Mouse (Mus musculus) liver, embryonic 12.5 days (tissue): ENCODE data around the gene Snd1. TPM values are rescaled to one million over a fixed set of nuclear protein-coding genes. Genes with fewer than 3 reads are reported as not detected.

Experiments used
- ATAC-seq: fragments of 200-750 bp; cut with Nextera tagmentation; 2 replicates; pipeline ENCODE4 v1.8.0; 2017; ENCODE audit warnings: moderate number of reproducible peaks, mild to moderate bottlenecking, moderate library complexity
- H3K27ac ChIP-seq: fragments of 300-500 bp; sonication (generic); 2 replicates; pipeline ENCODE4 v1.5.1; 2016; ENCODE audit warnings: mild to moderate bottlenecking
- H3K27me3 ChIP-seq: fragments of 300-500 bp; sonication (generic); replicated peaks from 2 replicates; pipeline ENCODE4 v1.6.1; 2016; ENCODE audit warnings: mild to moderate bottlenecking, moderate library complexity
- H3K36me3 ChIP-seq: fragments of 300-500 bp; sonication (generic); 2 replicates; pipeline ENCODE4 v1.6.1; 2016; ENCODE audit warnings: mild to moderate bottlenecking, moderate library complexity
- H3K4me1 ChIP-seq: fragments of 300-500 bp; sonication (generic); 2 replicates; pipeline ENCODE4 v1.6.1; 2016
- H3K4me2 ChIP-seq: fragments of 300-500 bp; sonication (generic); 2 replicates; pipeline ENCODE4 v1.6.1; 2016; ENCODE audit warnings: mild to moderate bottlenecking, moderate library complexity
- H3K4me3 ChIP-seq: fragments of 300-500 bp; sonication (generic); 2 replicates; pipeline ENCODE4 v1.5.1; 2016; ENCODE audit warnings: mild to moderate bottlenecking, moderate library complexity
- H3K9ac ChIP-seq: fragments of 300-500 bp; sonication (generic); 2 replicates; pipeline ENCODE4 v1.6.1; 2016; ENCODE audit warnings: mild to moderate bottlenecking, moderate library complexity
- H3K9me3 ChIP-seq: fragments of 300-500 bp; sonication (generic); replicated peaks from 2 replicates; pipeline ENCODE4 v1.6.1; 2016; ENCODE audit warnings: mild to moderate bottlenecking, moderate library complexity
- WGBS: fragments of 180-500 bp; shearing (Covaris S2); methylation state at CpG from one replicate; pipeline ENCODE4 v1.1.7; 2016; ENCODE audit not compliant: insufficient replicate concordance; 5-methylcytosine and 5-hydroxymethylcytosine counted together
- polyA plus RNA-seq: library from polyadenylated mRNA; unstranded; fragments of >200 nt; fragmentation: Nextera tagmentation; extraction: Ambion mirVana; gene quantifications from 2 replicates; pipeline ENCODE4 v1.2.1, GENCODE M21; 2016

The Snd1 gene
- polyA plus RNA-seq, 1 experiment from 2014 or later: 82.0 TPM

- Histone ChIP-seq H3K27me3 (no peaks in the 10 kb centered on the region), H3K4me1 (peaks cover 8% of the 10 kb centered on the region), H3K27ac (no peak overlapping the region), H3K36me3 (no peaks in the 10 kb centered on the region), H3K4me2 (no peak overlapping the region), H3K9me3 (no peaks in the 10 kb centered on the region), H3K9ac (no peak overlapping the region), H3K4me3 (no peak overlapping the region)
- 62% methylated on average over 4 of the region's 4 CpGs for WGBS
- ATAC-seq: no peak
Observed at GRCm38 (mm10) chr6:28842375-28843276, 367.7 kb downstream of the Snd1 start.

DNA sequence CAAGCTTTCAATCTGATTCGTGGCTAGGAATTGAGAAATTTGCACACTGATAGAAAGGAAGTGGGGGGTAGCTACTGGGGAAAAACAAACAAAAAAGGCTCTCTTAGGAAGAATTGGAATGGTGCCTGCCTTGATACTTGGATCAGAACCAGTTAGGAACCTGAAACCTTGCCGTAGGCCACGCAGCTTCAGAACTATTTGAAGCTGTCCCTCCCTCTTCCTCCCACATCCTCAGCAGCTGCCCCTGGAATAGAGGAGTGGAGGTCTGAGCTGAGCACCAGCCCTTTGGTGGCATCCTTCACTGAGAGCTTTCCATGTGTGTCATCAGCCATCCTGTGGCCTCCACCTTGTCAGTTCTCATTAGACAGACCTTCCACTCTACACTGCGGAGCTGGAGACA lies 370.7 kb downstream of the Snd1 start:
- Histone ChIP-seq H3K4me3 (no peak overlapping the region), H3K27ac (no peak overlapping the region), H3K36me3 (no peaks in the 10 kb centered on the region), H3K4me1 (peaks cover 23% of the 10 kb centered on the region), H3K9ac (no peak overlapping the region), H3K9me3 (no peaks in the 10 kb centered on the region), H3K27me3 (no peaks in the 10 kb centered on the region), H3K4me2 (no peak overlapping the region)
- no peak for ATAC-seq
- WGBS: 67% methylated on average over 4 of the region's 4 CpGs

DNA sequence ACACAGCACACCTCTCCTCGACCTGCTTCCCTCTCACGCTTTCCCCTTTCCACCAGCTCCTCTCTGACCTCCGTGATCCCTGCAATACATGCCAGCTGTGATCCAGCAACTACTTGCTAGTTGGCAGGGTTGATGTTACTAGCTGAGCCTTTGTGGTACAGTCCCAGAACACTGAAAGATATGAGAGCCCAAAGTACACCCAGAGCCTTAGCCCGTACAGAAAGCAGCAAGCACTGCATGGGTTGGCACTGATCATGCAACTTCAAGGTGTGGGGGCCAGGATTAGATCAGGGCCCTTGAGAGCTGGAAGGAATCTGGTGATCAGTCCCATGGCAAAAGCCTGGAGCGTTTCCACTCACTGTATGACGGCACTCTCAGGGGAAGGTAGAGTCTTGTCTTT lies 372.7 kb downstream of the Snd1 start:
- no peak for ATAC-seq
- no peak overlapping the region for H3K9ac ChIP-seq
- no peak overlapping the region for H3K4me3 ChIP-seq
- H3K4me2 ChIP-seq: no peak overlapping the region
- no peaks in the 10 kb centered on the region for H3K9me3 ChIP-seq
- no peaks in the 10 kb centered on the region for H3K27me3 ChIP-seq
- peaks cover 18% of the 10 kb centered on the region for H3K4me1 ChIP-seq
- H3K36me3 ChIP-seq: no peaks in the 10 kb centered on the region
- 77% methylated on average over 6 of the region's 6 CpGs for WGBS
- H3K27ac ChIP-seq: no peak overlapping the region

- Histone ChIP-seq H3K27ac (no peak overlapping the region), H3K4me2 (no peak overlapping the region), H3K9me3 (no peaks in the 10 kb centered on the region), H3K9ac (no peak overlapping the region), H3K27me3 (no peaks in the 10 kb centered on the region), H3K4me3 (no peak overlapping the region), H3K4me1 (peaks cover 14% of the 10 kb centered on the region), H3K36me3 (0 out of 2 replicates have a peak, but pooled peaks cover 2% of the 10 kb centered on the region)
- no peak for ATAC-seq
- WGBS: 77% methylated on average over 6 of the region's 6 CpGs
Observed at GRCm38 (mm10) chr6:28848285-28848794, 373.4 kb downstream of the Snd1 start.

GRCm38 (mm10) chr6:28848891-28849290 lies 374.0 kb downstream of the Snd1 start:
- 62% methylated on average over 9 of the region's 9 CpGs for WGBS
- no peak for ATAC-seq
- H3K9me3 ChIP-seq: no peaks in the 10 kb centered on the region
- no peak overlapping the region for H3K9ac ChIP-seq
- H3K27me3 ChIP-seq: no peaks in the 10 kb centered on the region
- peaks cover 14% of the 10 kb centered on the region for H3K4me1 ChIP-seq
- no peak overlapping the region for H3K27ac ChIP-seq
- no peak overlapping the region for H3K4me3 ChIP-seq
- 0 out of 2 replicates have a peak, but pooled peaks cover 4% of the 10 kb centered on the region for H3K36me3 ChIP-seq
- H3K4me2 ChIP-seq: no peak overlapping the region

GRCm38 (mm10) chr6:28849317-28849716 lies 374.4 kb downstream of the Snd1 start:
- Histone ChIP-seq H3K4me2 (no peak overlapping the region), H3K4me3 (no peak overlapping the region), H3K9me3 (no peaks in the 10 kb centered on the region), H3K4me1 (peaks cover 14% of the 10 kb centered on the region), H3K9ac (no peak overlapping the region), H3K27ac (no peak overlapping the region), H3K27me3 (no peaks in the 10 kb centered on the region), H3K36me3 (0 out of 2 replicates have a peak, but pooled peaks cover 4% of the 10 kb centered on the region)
- WGBS: 22% methylated on average over 3 of the region's 3 CpGs
- no peak for ATAC-seq

- 0 out of 2 replicates have a peak, but pooled peaks cover 4% of the 10 kb centered on the region for H3K36me3 ChIP-seq
- no peaks in the 10 kb centered on the region for H3K27me3 ChIP-seq
- no peak overlapping the region for H3K4me3 ChIP-seq
- no peaks in the 10 kb centered on the region for H3K9me3 ChIP-seq
- H3K4me2 ChIP-seq: no peak overlapping the region
- no peak for ATAC-seq
- H3K9ac ChIP-seq: no peak overlapping the region
- no peak overlapping the region for H3K27ac ChIP-seq
- H3K4me1 ChIP-seq: peaks cover 14% of the 10 kb centered on the region
- WGBS: 85% methylated on average over 9 of the region's 9 CpGs
Observed at GRCm38 (mm10) chr6:28850326-28850900, 375.5 kb downstream of the Snd1 start.

- Histone ChIP-seq H3K27ac (no peak overlapping the region), H3K4me2 (no peak overlapping the region), H3K4me3 (no peak overlapping the region), H3K9me3 (no peaks in the 10 kb centered on the region), H3K4me1 (peaks cover 28% of the 10 kb centered on the region), H3K9ac (no peak overlapping the region), H3K27me3 (no peaks in the 10 kb centered on the region), H3K36me3 (0 out of 2 replicates have a peak, but pooled peaks cover 4% of the 10 kb centered on the region)
- WGBS: 78% methylated on average over 7 of the region's 7 CpGs
- ATAC-seq: no peak
Observed at GRCm38 (mm10) chr6:28852342-28852741, 377.4 kb downstream of the Snd1 start.

DNA sequence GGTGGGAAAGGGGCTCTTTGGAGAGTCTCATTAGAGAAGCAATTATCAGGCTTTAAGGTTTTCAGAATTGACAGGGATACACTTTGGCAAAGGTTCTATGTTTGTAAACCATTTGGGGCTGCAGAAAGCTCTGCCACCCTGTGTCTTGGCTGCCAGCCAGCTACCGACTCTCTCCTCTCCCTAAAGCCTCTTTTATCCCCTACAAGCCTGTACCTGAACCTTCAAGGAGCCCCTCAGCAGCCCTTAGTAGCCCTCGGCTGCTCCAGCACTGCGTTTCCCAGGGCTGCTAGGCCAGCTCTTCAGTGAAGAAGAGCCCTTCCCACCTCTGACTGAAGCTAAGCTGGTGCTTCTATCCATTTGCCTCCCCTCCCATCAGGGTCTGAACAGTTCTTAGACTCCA lies 378.2 kb downstream of the Snd1 start:
- H3K9me3 ChIP-seq: no peaks in the 10 kb centered on the region
- no peak overlapping the region for H3K4me2 ChIP-seq
- no peak for ATAC-seq
- no peak overlapping the region for H3K4me3 ChIP-seq
- no peak overlapping the region for H3K9ac ChIP-seq
- no peaks in the 10 kb centered on the region for H3K27me3 ChIP-seq
- 0 out of 2 replicates have a peak, but pooled peaks cover 4% of the 10 kb centered on the region for H3K36me3 ChIP-seq
- peaks cover 37% of the 10 kb centered on the region for H3K4me1 ChIP-seq
- no peak overlapping the region for H3K27ac ChIP-seq
- 68% methylated on average over 3 of the region's 3 CpGs for WGBS

GRCm38 (mm10) chr6:28853654-28854053 lies 378.7 kb downstream of the Snd1 start:
- no peak overlapping the region for H3K27ac ChIP-seq
- H3K27me3 ChIP-seq: no peaks in the 10 kb centered on the region
- no peak overlapping the region for H3K4me2 ChIP-seq
- H3K4me1 ChIP-seq: peaks cover 37% of the 10 kb centered on the region
- H3K9me3 ChIP-seq: no peaks in the 10 kb centered on the region
- no peak overlapping the region for H3K9ac ChIP-seq
- ATAC-seq: no peak
- WGBS: 81% methylated on average over 2 of the region's 2 CpGs
- 0 out of 2 replicates have a peak, but pooled peaks cover 4% of the 10 kb centered on the region for H3K36me3 ChIP-seq
- H3K4me3 ChIP-seq: no peak overlapping the region

DNA sequence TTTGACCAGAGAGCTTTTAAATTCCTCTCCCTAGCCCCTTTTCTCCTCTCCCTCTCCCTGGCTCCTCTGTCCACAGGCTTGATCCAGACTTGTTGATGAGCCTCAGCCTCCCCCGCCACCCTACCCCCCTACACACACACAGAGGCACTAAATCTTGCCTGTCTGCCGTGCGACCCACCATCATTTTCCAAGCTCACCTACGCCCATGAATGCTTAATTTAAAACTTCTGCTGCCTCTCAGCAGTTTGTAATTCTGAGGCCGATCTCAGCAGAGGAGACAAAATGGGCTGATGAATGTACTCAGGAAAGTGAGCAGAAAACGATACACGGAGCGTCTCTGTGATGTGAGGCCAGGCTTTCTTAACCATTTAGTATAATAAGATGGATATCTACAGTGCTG lies 379.7 kb downstream of the Snd1 start:
- no peak for ATAC-seq
- WGBS: 71% methylated on average over 8 of the region's 8 CpGs
- no peak overlapping the region for H3K4me3 ChIP-seq
- peaks cover 28% of the 10 kb centered on the region for H3K4me1 ChIP-seq
- H3K27ac ChIP-seq: no peak overlapping the region
- H3K4me2 ChIP-seq: no peak overlapping the region
- H3K9me3 ChIP-seq: no peaks in the 10 kb centered on the region
- no peak overlapping the region for H3K9ac ChIP-seq
- H3K36me3 ChIP-seq: 0 out of 2 replicates have a peak, but pooled peaks cover 4% of the 10 kb centered on the region
- no peaks in the 10 kb centered on the region for H3K27me3 ChIP-seq

DNA sequence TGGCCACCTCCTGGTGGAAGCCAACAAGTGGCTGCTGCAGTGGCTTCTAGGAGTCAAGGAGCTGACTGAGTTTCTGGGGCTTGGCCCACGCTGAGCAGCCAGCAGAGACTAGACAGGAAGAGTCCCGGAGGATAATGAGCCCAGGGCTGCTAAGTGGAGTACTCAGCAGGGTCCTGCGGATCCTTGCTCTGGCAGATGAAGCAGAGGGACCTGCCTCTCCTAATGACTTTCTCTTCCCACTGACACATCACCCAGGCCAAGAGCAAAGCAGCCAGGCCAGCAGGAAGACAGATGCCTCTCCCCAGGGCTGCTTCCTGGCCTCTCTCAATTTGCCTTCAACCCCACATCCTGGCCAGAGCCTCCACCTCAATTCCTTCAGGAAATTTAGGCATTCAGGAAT lies 380.5 kb downstream of the Snd1 start:
- Histone ChIP-seq H3K27me3 (no peaks in the 10 kb centered on the region), H3K9me3 (no peaks in the 10 kb centered on the region), H3K4me3 (no peak overlapping the region), H3K9ac (no peak overlapping the region), H3K4me2 (no peak overlapping the region), H3K4me1 (peaks cover 27% of the 10 kb centered on the region), H3K36me3 (0 out of 2 replicates have a peak, but pooled peaks cover 4% of the 10 kb centered on the region), H3K27ac (no peak overlapping the region)
- 57% methylated on average over 3 of the region's 3 CpGs for WGBS
- ATAC-seq: no peak
